Mouse (Mus musculus) lung, postnatal 10 days (tissue): ENCODE measurements around the gene Slc29a2.
A peak's percentile ranks its signal among the peaks of the same experiment; 100 is the strongest.

Experiments used
- DNase-seq: peaks from one replicate; pipeline ENCODE4 v3.0.0; 2021

Slc29a2 gene

GRCm38 (mm10) chr19:5036577-5036976 lies 12.9 kb downstream of the Slc29a2 start:
- DNase-seq, result no peak

GRCm38 (mm10) chr19:5037678-5038571 lies 14.3 kb downstream of the Slc29a2 start:
- peak; percentile 84 for DNase-seq

- DNase-seq, result peak; percentile 94
Observed at GRCm38 (mm10) chr19:5038709-5039156, 15.1 kb downstream of the Slc29a2 start, which contains the start of the genes B4gat1 and AC124502.3. Gene B4gat1, plus strand, starts transcription at chr19:5038826. Gene AC124502.3, plus strand, starts transcription at chr19:5038891.

DNA sequence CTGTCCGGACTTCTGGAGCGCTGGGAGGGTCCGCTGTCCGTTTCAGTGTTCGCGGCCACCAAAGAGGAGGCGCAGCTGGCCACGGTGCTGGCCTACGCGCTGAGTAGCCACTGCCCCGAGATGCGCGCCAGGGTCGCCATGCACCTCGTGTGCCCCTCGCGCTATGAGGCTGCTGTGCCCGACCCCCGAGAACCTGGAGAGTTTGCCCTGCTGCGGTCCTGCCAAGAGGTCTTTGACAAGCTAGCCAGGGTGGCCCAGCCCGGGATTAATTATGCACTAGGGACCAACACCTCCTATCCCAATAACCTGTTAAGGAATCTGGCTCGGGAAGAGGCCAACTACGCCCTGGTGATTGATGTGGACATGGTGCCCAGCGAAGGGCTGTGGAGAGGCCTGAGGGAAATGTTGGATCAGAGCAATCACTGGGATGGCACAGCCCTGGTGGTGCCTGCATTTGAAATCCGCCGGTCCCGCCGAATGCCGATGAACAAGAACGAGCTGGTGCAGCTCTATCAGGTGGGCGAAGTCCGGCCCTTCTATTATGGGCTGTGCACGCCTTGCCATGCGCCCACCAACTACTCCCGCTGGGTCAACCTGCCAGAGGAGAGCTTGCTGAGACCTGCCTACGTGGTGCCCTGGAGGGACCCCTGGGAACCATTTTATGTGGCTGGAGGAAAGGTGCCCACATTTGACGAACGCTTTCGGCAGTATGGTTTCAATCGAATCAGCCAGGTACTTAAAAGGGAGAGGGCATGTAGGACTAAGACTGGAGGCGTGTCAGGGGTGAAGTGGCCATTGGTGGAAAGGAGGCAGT lies 15.8 kb downstream of the Slc29a2 start:
- DNase-seq, result no peak

- peak; percentile 95 for DNase-seq
Observed at GRCm38 (mm10) chr19:5040862-5041523, 17.3 kb downstream of the Slc29a2 start, which contains the start of gene Brms1. Gene Brms1, plus strand, starts transcription at chr19:5041354.

DNA sequence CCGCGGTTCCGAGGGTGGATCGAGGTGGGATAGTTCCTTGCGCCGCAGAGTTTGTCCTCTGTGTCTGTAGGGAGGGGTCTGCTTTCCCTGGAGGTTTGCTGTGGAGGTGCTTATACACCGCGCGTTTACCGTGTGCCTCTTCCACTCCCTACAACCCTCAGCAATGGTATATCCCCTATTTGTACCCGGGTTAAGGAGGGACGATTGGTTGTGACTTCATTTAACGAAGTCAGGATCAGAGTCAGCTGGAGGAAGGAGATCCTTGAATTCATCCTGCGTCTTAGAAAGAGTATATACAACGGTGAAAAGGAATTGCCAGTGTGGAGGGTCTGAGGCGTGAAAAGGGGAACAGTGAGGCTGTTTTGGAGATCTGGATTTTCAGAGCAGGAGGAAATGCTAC lies 17.9 kb downstream of the Slc29a2 start:
- no peak for DNase-seq

DNA sequence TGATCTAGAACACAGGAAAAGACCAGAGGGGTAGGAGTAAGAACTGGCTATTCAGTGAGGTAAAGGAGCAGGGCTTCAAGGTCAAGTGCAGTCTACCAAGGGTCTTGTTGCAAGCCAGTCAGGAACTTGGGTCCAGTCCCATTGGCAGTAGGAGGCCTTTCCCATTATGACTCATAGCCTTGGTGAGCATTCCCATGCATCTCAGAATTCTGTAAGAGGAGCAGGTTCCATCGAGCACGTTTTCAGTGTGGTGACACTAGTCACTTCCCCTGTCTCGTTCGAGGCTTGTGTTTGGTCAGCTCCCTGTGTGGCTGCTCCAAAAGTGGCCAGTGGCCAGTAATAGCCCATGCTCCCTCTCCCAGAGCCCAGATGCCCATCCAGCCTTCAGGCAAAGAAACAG lies 21.9 kb downstream of the Slc29a2 start:
- no peak for DNase-seq

DNA sequence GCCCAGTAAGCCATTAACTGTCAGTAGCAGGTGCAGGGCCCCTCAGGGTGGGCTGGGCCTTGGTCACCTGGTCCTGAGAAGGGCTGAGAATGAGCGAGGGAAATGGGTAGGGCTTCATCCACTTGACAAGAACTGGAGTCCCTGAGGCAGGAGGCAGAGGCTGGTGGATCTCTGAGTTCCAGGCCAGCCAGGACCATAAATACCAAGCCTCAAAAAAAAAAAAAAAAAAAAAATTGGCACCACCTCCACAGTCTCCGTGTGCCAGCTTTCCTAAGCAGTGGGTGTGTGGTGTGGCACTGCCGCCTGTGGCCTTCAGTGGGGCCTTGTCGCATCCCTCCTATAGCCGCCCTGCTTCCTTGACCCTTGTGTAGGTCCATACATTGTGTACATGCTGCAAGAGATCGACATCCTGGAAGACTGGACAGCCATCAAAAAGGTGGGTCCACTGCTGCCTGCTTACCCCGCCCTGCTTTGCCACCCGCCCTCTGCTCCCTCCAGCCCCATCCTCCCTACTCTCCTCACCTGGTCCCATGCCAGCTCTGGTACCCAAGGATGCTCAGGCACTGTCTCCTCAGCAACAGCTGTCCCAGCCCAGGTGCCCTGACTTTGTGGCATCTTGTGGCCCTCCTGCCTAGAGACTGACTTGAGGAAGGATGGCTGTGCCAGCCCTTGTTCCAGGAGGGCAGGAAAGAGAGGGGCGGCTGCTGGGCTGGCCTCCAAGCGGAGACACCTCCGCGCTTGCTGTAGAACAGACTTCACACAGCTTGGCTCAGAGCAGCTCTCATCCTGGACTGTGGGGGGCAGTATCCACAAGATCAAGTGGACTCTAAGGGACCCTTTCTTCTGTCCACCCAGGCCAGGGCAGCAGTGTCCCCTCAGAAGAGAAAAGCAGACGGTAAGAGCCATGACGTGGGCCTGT lies 24.7 kb downstream of the Slc29a2 start:
- DNase-seq, result no peak

- DNase-seq, result no peak
Observed at GRCm38 (mm10) chr19:5049325-5049724, 25.7 kb downstream of the Slc29a2 start.

GRCm38 (mm10) chr19:5050047-5050905 lies 26.6 kb downstream of the Slc29a2 start, which contains the start of gene Rin1:
Gene Rin1, plus strand, starts transcription at chr19:5050481.
- DNase-seq, result peak; percentile 70

DNA sequence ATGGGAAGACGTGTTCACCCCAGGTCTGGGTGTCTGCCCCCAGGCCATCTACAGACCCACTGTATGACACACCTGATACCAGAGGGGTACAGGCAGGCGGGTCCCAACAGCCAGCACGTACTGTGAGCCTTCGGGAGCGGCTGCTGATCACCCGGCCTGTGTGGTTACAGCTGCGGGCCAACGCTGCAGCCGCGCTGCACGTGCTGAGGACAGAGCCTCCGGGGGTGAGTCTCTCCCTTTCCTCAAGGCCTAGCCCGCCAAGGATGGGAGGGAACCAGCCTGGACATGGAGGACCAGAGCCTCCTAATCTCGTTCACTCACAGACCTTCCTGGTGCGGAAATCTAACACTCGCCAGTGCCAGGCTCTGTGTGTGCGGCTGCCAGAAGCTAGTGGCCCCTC lies 27.4 kb downstream of the Slc29a2 start:
- DNase-seq, result no peak

DNA sequence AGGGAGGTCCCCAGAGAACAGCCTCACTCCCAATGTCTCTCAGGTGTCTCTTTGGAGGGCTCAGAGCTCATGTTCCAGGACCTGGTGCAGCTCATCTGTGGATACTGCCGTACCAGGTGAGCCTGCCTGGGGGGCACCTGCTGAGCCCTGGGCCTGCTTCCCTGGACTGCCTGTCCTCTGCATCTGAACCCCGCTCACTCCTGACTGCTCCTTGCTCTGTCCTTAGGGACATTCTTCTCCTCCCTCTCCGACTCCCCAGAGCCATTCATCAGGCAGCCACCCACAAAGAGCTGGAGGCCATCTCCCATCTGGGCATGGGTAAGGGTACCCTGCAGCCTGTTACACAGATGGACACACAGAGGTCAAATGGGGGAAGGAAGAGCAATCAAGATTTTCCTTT lies 27.9 kb downstream of the Slc29a2 start:
- no peak for DNase-seq

DNA sequence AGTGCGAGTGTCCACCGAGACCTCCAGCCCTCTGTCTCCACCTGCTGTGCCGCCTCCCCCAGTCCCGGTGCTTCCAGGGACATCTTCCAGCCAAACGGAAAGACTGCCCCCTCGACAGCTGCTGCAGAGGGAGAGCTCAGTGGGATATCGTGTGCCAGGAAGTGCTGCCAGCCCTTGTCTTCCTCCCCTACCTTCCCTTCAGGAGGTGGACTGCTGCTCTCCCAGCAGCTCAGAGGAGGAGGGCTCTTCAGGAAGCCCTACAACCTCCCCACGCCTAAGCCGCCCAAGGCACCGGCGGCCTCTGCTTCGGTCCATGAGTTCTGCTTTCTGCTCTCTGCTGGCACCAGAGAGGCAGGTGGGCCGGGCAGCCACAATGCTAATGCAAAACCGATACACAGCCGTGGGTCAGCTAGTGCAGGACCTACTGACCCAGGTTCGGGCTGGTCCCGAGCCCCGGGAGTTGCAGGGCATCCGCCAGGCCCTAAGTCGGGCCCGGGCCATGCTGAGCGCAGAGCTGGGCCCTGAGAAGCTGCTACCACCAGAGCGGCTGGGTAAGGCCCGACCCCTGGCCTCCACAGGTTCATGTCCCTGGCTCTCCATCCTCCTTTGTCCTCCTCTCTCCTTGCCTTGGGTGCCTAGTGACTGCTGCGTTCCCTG lies 28.6 kb downstream of the Slc29a2 start:
- no peak for DNase-seq

DNA sequence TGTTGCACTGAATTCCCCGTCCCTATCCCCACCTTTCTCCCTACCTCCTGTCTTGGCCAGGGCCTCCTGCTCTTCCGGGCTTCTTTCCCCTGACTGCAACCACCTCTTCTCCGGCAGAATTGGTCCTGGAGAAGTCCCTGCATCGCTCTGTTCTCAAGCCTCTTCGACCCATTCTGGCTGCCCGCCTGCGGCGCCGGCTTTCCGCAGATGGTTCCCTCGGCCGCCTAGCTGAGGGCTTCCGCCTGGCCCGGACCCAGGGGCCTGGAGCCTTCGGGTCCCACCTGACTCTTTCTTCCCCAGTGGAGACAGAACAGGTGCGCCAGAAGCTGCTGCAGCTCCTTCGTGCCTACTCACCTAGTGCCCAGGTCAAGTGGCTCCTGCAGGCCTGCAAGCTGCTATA lies 29.2 kb downstream of the Slc29a2 start:
- no peak for DNase-seq

DNA sequence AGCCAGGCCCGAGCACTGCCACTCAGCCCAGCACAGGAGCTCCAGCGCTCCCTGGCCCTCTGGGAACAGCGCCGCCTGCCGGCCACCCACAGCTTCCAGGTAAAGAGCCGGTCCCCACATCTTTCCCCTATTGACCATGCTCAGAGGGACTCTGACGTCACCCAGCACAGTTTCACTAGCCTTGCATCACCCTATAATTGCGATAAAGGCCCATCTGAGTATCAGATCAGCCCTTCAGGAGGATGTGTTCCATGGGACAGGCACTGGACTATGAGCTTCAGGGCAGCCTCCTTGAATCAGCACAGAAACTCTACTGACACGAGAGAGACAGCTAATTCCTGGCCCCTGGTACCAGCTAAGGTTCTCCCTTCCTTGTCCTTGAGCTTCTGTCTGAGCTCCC lies 30.2 kb downstream of the Slc29a2 start:
- peak; percentile 67 for DNase-seq

DNA sequence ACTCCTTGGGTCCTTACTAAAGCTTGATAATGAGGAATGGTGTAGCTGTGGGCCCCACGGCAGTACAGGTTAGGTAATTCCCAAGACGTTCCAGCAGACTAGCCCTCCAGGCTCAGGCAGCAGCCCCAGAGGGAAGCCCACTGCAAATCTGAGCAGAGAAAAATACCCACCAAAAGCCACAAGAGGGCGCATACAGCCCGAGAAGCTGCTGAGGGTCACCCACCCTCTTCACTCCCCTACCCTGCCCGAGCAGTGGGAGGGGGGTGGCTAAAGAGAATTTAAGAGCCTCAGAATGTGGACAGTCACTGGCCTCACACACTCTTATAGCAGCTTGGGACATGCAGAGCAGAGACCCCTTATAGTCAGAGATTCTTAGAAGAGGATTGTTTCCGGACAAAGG lies 32.6 kb downstream of the Slc29a2 start:
- peak; percentile 81 for DNase-seq

GRCm38 (mm10) chr19:5057876-5058775 lies 34.5 kb downstream of the Slc29a2 start:
- DNase-seq, result peak; percentile 86

DNA sequence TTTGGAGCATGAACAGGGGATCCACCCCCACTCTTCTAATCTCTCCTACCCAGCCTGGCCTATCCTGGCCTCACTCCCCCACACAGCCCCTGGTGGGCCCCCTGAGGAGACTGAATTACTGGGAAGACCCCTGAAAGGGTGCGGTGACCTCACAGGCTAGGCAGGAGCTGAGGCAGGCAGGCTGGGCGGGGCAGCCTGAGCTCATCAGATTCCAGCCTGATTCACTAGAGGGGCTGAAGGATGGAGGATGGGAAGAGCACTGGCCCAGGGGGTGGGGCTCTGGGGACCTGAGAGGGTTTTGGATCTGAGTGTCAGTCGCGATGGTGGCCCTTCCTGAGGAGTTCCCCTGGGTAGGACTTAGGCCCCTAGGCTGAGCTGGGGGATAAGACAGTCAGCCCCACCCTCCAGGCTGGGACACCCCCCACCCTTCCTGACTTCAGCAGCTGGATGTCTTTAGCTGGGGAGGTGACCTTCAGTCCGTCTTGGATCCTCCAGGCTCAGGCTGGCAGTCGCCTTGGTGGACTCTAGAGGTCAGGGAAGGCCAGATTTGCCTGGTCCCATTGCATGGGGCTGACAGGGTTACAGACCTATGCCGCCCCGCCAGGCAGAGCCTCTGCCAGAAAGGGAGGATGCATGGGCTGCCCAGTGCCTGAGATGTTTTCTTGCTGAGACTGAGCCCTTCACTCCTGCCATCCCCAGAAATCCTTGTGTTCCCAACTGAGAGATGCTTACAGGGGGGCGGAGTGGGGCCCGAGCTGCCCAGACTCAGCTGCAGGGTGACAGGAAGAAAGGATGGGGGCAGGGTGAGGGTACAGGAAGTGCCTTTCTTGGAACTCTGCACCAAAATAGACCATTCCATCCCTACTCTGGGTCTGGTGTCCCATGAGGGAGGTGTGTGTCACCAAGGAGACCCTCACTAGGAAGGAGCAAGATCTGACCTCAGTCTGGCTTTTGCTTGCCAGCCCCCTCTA lies 35.4 kb downstream of the Slc29a2 start:
- DNase-seq, result peak; percentile 87
